Mouse (Mus musculus) stomach, embryonic 15.5 days (tissue): ENCODE results near the gene Fam192a. TPM values are rescaled to one million over a fixed set of nuclear protein-coding genes. Genes with fewer than 3 reads are reported as not detected.

Experiments
- ATAC-seq: fragments of 200-750 bp; cut with Nextera tagmentation; 2 replicates; pipeline ENCODE4 v1.8.0; 2017; ENCODE audit warnings: low read depth, moderate number of reproducible peaks, moderate TSS enrichment; ENCODE audit not compliant: insufficient read depth, low FRiP score
- H3K27ac ChIP-seq: fragments of 300-500 bp; sonication (generic); 2 replicates; pipeline ENCODE4 v1.5.1; 2015; ENCODE audit warnings: mild to moderate bottlenecking, inconsistent platforms
- H3K27me3 ChIP-seq: fragments of 300-500 bp; sonication (generic); replicated peaks from 2 replicates; pipeline ENCODE4 v1.6.1; 2015; ENCODE audit warnings: inconsistent platforms
- H3K36me3 ChIP-seq: fragments of 300-500 bp; sonication (generic); 2 replicates; pipeline ENCODE4 v1.6.1; 2015; ENCODE audit warnings: inconsistent platforms
- H3K4me1 ChIP-seq: fragments of 300-500 bp; sonication (generic); 2 replicates; pipeline ENCODE4 v1.6.1; 2015; ENCODE audit warnings: inconsistent platforms
- H3K4me2 ChIP-seq: fragments of 300-500 bp; sonication (generic); 2 replicates; pipeline ENCODE4 v1.6.1; 2015; ENCODE audit warnings: mild to moderate bottlenecking, inconsistent platforms
- H3K4me3 ChIP-seq: fragments of 300-500 bp; sonication (generic); replicated peaks from 2 replicates; pipeline ENCODE4 v1.5.1; 2015; ENCODE audit warnings: inconsistent platforms
- H3K9ac ChIP-seq: fragments of 300-500 bp; sonication (generic); 2 replicates; pipeline ENCODE4 v1.6.1; 2015; ENCODE audit warnings: inconsistent platforms
- H3K9me3 ChIP-seq: fragments of 300-500 bp; sonication (generic); 2 replicates; pipeline ENCODE4 v1.6.1; 2016; ENCODE audit warnings: inconsistent platforms
- WGBS: fragments of 180-500 bp; shearing (Covaris S2); methylation state at CpG from one replicate; pipeline ENCODE4 v1.1.7; 2015; 5-methylcytosine and 5-hydroxymethylcytosine counted together
- polyA plus RNA-seq: library from polyadenylated mRNA; unstranded; fragments of >200 nt; fragmentation: Nextera tagmentation; extraction: Ambion mirVana; gene quantifications from 2 replicates; pipeline ENCODE4 v1.2.1, GENCODE M21; 2015

Gene Fam192a
- polyA plus RNA-seq, 1 experiment from 2014 or later, result 61.6 TPM

- H3K36me3 ChIP-seq, result no peaks in the 10 kb centered on the region
- no peak overlapping the region for H3K27ac ChIP-seq
- no peaks in the 10 kb centered on the region for H3K27me3 ChIP-seq
- no peak overlapping the region for H3K4me3 ChIP-seq
- H3K4me2 ChIP-seq, result no peak overlapping the region
- ATAC-seq, result no peak
- no peaks in the 10 kb centered on the region for H3K9me3 ChIP-seq
- H3K9ac ChIP-seq, result no peak overlapping the region
- 79% methylated on average over 9 of the region's 9 CpGs for WGBS
- no peaks in the 10 kb centered on the region for H3K4me1 ChIP-seq
Measured at GRCm38 (mm10) chr8:94524554-94524953, 77.2 kb downstream of the Fam192a start.

Other genes starting within 250 kb of the Fam192a start
- 144 and 158 TPM in 2 replicates for gene Herpud1, start 215.6 kb downstream of the Fam192a start, polyA plus RNA-seq
- 0.51 and 0.54 TPM in 2 replicates for gene Nlrc5, start 167.6 kb downstream of the Fam192a start, polyA plus RNA-seq
- gene Cpne2, start 69.0 kb downstream of the Fam192a start, polyA plus RNA-seq, result 10.6 TPM in 2 replicates
- 33.0 and 34.9 TPM in 2 replicates for gene Rspry1, start 60 bp downstream of the Fam192a start, polyA plus RNA-seq
- gene Arl2bp, start 64.6 kb upstream of the Fam192a start, polyA plus RNA-seq, result 129 and 137 TPM in 2 replicates
- gene Pllp, start 94.3 kb upstream of the Fam192a start, polyA plus RNA-seq, result 71.7 and 79.4 TPM in 2 replicates
- not detected in 2 replicates for gene Ccl22, start 143.6 kb upstream of the Fam192a start, polyA plus RNA-seq
- 10.1 and 14.3 TPM in 2 replicates for gene Cx3cl1, start 170.0 kb upstream of the Fam192a start, polyA plus RNA-seq
- gene Ccl17, start 208.5 kb upstream of the Fam192a start, polyA plus RNA-seq, result 0.39 TPM in 1 of 2 replicates, not detected in the other
- 75.8 and 84.2 TPM in 2 replicates for gene Coq9, start 236.3 kb upstream of the Fam192a start, polyA plus RNA-seq
- 89.4 and 91.5 TPM in 2 replicates for gene Ciapin1, start 236.4 kb upstream of the Fam192a start, polyA plus RNA-seq